Mouse (Mus musculus): ENCODE measurements around the gene Zfp689. TPM values are rescaled to one million over a fixed set of nuclear protein-coding genes. Genes with fewer than 3 reads are reported as not detected.

Zfp689 gene
- polyA plus RNA-seq, 1 experiment = 1.7 TPM

DNA sequence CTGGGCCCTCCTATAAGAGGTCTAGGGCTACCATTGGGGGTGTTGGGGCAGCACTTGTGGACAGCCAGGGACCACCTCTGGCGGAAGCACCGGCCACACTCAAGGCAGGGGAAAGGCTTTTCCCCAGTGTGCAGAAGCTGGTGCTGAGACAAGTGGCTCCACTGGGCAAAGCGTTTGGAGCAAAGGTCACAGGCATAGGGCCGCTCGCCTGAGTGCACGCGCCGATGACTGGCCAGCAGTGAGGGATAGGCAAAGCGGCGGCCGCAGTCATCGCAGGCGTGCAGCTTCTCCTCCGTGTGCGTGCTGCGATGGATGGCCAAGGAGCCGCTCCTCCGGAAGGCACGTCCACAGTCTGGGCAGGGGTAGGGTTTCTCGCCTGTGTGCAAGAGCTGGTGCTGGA lies 5.0 kb downstream of the Zfp689 start:
- TF ChIP-seq CTCF (IDR thresholded peaks at IDR 0.05; ENCODE audit: low read depth, low read length) (no peak), POLR2A (IDR thresholded peaks at IDR 0.05; ENCODE audit: borderline replicate concordance, low read depth, low read length) (no peak)
- H3K27ac ChIP-seq (ENCODE audit: insufficient read depth, low read depth, low read length) = no peak overlapping the region
- H3K4me3 ChIP-seq (ENCODE audit: insufficient read depth, low read length) = no peak overlapping the region
- no peaks in the 10 kb centered on the region for H3K4me1 ChIP-seq (ENCODE audit: control insufficient read depth, insufficient read depth, low read length)

DNA sequence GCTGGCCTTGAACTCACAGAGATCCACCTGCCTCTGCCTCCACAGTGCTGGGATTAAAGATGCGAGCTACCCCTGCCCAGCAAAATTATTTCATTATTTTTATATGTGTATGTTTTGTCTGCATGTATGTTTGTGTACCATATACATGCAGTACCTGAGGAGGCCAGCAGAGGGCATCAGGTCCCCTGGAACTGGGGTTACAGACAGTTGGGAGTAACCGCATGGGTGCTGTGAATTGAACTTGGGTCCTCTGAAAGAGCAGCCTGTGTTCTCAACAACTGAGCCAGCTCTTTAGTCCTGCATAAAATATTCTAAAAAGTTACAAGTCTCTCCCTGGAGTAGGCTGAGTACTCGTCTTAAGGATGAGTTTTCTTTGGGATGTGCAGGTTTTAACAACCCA lies 11.2 kb downstream of the Zfp689 start:
- TF ChIP-seq CTCF (IDR thresholded peaks at IDR 0.05; ENCODE audit: low read depth, low read length) (peak; percentile 46; the same call in 1 of the 2 replicates), POLR2A (IDR thresholded peaks at IDR 0.05; ENCODE audit: borderline replicate concordance, low read depth, low read length) (no peak)
- H3K4me1 ChIP-seq (ENCODE audit: control insufficient read depth, insufficient read depth, low read length) = no peaks in the 10 kb centered on the region
- H3K4me3 ChIP-seq (ENCODE audit: insufficient read depth, low read length) = no peak overlapping the region
- H3K27ac ChIP-seq (ENCODE audit: insufficient read depth, low read depth, low read length) = no peak overlapping the region

DNA sequence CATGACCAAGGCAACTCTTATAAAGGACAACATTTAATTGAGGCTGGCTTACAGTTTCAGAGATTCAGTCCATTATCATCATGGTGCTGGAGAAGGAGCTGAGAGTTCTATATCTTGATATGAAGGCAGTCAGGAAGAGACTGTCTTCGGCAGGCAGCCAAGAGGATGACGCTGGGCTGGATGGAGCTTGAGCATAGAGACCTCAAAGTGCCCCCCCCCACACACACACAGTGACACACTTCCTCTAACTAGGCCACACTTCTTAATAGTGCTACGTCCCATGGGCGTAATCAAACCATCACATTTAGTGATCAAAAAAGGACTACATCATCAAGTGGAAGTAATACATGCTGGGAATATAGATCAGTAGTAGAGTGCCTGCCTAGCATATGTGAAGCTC lies 13.8 kb downstream of the Zfp689 start:
- no peak overlapping the region for H3K4me3 ChIP-seq (ENCODE audit: insufficient read depth, low read length)
- no peak overlapping the region for H3K27ac ChIP-seq (ENCODE audit: insufficient read depth, low read depth, low read length)
- no peaks in the 10 kb centered on the region for H3K4me1 ChIP-seq (ENCODE audit: control insufficient read depth, insufficient read depth, low read length)
- TF ChIP-seq CTCF (IDR thresholded peaks at IDR 0.05; ENCODE audit: low read depth, low read length) (no peak), POLR2A (IDR thresholded peaks at IDR 0.05; ENCODE audit: borderline replicate concordance, low read depth, low read length) (no peak)

DNA sequence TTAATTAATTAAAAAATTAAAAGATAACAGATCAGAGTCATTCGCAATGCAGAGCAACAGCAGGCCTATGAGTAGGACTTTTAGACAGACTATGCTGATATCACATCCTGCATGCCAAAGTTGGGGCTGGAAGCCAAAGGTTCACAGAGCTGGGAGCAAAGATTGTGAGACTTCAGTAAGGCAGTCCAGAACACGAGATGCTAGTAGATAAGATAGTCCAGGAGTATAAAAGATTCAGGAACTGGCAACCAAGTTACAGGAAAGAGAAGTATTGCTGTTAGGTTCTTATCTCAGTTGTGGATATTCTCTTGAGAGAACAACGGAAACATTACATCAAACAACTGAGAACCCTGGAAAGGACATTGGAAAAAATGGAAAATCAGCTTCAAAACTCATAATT lies 22.6 kb downstream of the Zfp689 start:
- no peak for TF ChIP-seq POLR2A (IDR thresholded peaks at IDR 0.05; ENCODE audit: borderline replicate concordance, low read depth, low read length)
- no peak for TF ChIP-seq CTCF (IDR thresholded peaks at IDR 0.05; ENCODE audit: low read depth, low read length)

DNA sequence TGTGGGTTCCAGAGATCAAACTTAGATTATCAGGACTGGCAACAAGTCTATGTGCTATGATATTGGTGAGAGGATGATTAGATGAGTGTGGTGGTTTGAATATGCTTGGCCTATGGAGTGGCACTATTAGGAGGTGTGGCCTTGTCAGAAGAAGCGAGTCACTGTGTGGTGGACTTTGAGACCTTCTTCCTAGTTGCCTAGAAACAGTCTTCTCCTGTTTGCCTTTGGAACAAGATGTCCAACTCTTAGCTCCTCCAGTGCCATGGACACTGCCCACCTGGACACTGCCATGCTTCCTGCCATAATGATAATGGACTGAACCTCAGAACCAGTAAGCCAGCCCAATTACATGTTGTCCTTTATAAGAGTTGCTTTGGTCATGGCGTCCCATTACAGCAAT lies 23.0 kb downstream of the Zfp689 start:
- H3K4me1 ChIP-seq (ENCODE audit: control insufficient read depth, insufficient read depth, low read length) = 0 out of 2 replicates have a peak, but pooled peaks cover 2% of the 10 kb centered on the region
- TF ChIP-seq CTCF (IDR thresholded peaks at IDR 0.05; ENCODE audit: low read depth, low read length) = no peak
- TF ChIP-seq POLR2A (IDR thresholded peaks at IDR 0.05; ENCODE audit: borderline replicate concordance, low read depth, low read length) = no peak
- H3K4me3 ChIP-seq (ENCODE audit: insufficient read depth, low read length) = no peak overlapping the region
- H3K27ac ChIP-seq (ENCODE audit: insufficient read depth, low read depth, low read length) = no peak overlapping the region

More for the DNA sequence above, 22.6 kb downstream of the Zfp689 start:
- no peaks in the 10 kb centered on the region for H3K4me1 ChIP-seq (ENCODE audit: control insufficient read depth, insufficient read depth, low read length)
- no peak overlapping the region for H3K4me3 ChIP-seq (ENCODE audit: insufficient read depth, low read length)
- no peak overlapping the region for H3K27ac ChIP-seq (ENCODE audit: insufficient read depth, low read depth, low read length)

DNA sequence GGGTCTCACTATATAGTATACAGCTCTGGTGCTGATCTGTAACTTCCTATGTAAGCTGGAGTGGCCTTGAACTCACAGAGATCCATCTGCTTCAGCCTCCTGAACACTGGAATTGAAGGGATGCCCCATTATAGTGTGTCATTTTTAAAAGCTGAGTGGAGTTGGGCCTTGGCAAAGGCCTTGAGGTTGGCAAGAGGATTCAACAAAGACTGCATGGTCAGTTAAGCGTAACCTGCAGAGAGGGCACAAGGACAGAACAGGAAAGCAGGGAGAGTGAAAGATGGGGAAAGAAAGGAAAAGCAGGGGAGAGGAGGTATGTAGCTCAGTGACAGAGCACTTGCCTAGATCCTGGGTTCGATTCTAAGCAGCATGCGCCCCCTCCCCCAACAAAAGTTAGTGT lies 23.7 kb downstream of the Zfp689 start:
- no peak overlapping the region for H3K4me3 ChIP-seq (ENCODE audit: insufficient read depth, low read length)
- 0 out of 2 replicates have a peak, but pooled peaks cover 4% of the 10 kb centered on the region for H3K4me1 ChIP-seq (ENCODE audit: control insufficient read depth, insufficient read depth, low read length)
- H3K27ac ChIP-seq (ENCODE audit: insufficient read depth, low read depth, low read length) = no peak overlapping the region
- no peak for TF ChIP-seq CTCF (IDR thresholded peaks at IDR 0.05; ENCODE audit: low read depth, low read length)
- TF ChIP-seq POLR2A (IDR thresholded peaks at IDR 0.05; ENCODE audit: borderline replicate concordance, low read depth, low read length) = no peak

DNA sequence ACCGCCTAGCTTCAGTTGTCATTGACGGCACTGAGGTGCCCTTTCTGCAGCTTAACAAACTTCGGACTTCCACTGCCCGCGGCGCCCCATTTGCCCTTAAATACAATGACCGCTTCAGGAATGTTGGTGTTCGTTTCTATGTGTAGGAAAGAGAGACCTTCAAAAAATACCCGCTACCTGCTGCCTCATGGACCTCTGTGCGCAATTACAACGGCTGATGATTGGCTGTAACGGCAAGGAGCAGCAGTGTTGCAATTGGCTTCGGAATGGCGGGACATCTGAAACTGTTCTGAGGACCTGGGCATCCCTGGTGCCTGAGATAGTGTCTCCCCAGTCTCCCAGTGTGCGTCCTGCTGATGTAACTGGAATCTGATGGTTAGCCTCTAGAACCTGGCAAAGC lies 26.7 kb downstream of the Zfp689 start:
- TF ChIP-seq CTCF (IDR thresholded peaks at IDR 0.05; ENCODE audit: low read depth, low read length) = no peak
- no peak for TF ChIP-seq POLR2A (IDR thresholded peaks at IDR 0.05; ENCODE audit: borderline replicate concordance, low read depth, low read length)
- peak overlapping the region; percentile 82 for H3K4me3 ChIP-seq (ENCODE audit: insufficient read depth, low read length)
- H3K27ac ChIP-seq (ENCODE audit: insufficient read depth, low read depth, low read length) = no peak overlapping the region
- 0 out of 2 replicates have a peak, but pooled peaks cover 4% of the 10 kb centered on the region for H3K4me1 ChIP-seq (ENCODE audit: control insufficient read depth, insufficient read depth, low read length)

DNA sequence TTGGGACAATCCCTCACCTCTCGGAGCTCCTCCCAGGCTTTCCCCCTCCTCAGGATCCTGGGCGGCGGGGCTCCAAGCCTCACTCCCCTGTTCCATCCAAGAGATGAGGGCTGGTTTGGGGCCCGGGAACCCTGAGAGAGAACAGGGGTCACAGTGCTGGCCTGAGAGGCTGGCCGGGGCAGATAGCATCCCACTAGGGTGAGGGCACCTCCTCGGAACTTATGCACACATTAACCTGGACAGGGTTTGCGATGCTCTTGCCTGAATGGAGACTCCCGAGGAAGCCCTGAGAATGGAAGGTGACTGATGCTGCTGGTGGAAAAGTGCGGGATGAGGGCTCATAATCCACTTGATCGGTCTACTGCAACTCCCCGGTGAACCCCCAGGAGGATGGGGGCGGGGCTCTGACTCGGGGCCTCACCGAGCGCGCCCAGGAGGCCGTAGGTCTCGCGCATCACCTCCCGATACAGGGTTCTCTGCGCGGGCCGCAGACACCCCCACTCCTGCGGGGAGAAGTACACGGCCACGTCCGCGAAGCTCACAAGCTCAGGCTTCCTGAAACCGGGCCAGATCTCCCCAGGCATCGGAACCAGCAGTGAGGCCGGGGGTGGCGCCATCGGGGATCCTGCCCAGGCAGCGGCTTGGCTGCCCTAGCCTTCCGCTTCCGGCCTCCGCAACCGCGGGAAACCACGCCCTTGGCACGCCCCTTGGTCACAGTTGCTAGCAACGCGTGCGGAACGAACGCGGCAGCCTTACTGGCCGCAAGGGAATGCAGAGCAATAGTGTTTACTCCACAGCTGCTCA lies 27.4 kb downstream of the Zfp689 start, which contains the start of gene Zfp688:
TSS of gene Zfp688 (minus strand) at position 681 of the 804 bp plus-strand sequence.
- Histone ChIP-seq H3K4me3 (ENCODE audit: insufficient read depth, low read length) (peak within 1 kb of the TSS; percentile 82), H3K4me1 (ENCODE audit: control insufficient read depth, insufficient read depth, low read length) (0 out of 2 replicates have a peak, but pooled peaks cover 4% of the 10 kb centered on the region), H3K27ac (ENCODE audit: insufficient read depth, low read depth, low read length) (peak within 1 kb of the TSS; percentile 38)
- TF ChIP-seq CTCF (IDR thresholded peaks at IDR 0.05; ENCODE audit: low read depth, low read length) (no peak), POLR2A (IDR thresholded peaks at IDR 0.05; ENCODE audit: borderline replicate concordance, low read depth, low read length) (no peak)

DNA sequence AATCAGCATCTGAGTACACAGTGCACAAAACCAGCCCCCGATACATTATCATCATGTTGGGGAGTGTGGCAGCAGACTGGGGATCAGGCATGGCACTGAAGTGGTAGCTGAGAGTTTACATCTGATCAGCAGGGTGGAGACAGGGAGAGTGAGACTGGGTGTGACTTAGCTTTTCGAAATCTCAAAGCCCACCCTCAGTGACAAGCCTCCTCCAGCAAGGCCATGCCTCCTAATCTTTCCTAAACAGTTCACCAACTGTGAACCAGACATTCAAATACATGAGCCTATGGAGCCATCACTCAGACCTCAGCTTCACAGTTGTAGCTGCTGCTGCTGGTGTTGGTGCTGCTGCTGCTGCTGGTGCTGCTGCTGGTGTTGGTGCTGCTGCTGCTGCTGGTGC lies 37.5 kb downstream of the Zfp689 start:
- no peak overlapping the region for H3K4me3 ChIP-seq (ENCODE audit: insufficient read depth, low read length)
- H3K4me1 ChIP-seq (ENCODE audit: control insufficient read depth, insufficient read depth, low read length) = 0 out of 2 replicates have a peak, but pooled peaks cover 2% of the 10 kb centered on the region
- no peak overlapping the region for H3K27ac ChIP-seq (ENCODE audit: insufficient read depth, low read depth, low read length)
- no peak for TF ChIP-seq CTCF (IDR thresholded peaks at IDR 0.05; ENCODE audit: low read depth, low read length)
- TF ChIP-seq POLR2A (IDR thresholded peaks at IDR 0.05; ENCODE audit: borderline replicate concordance, low read depth, low read length) = no peak
